ENCODE assay signal across 3 mouse cellular contexts in genomic region chr17:6650904-6651565, GRCm38 (mm10). TPM values are rescaled to one million over a fixed set of nuclear protein-coding genes. Genes with fewer than 3 reads are reported as not detected.
"Had no signal": no experiment of that assay in that cellular context is flagged by ENCODE, and none has a peak within 500 bp of the region (broad histone marks: within the 10 kb centered on the region; RNA-seq: fewer than 3 reads in every experiment).

No protein-coding gene starts in this region.

RNA-seq across cellular contexts. Expression of gene Sytl3, which starts 7.9 kb away (rescaled TPM):
- polyA plus RNA-seq: limb, embryonic 11.5 days; liver, embryonic 12.5 days; midbrain, embryonic 12.5 days had no signal
